Comparison of ENCODE assay signal across 8 mouse cellular contexts in genomic region chr2:76674725-76675427, GRCm38 (mm10). TPM values are rescaled to one million over a fixed set of nuclear protein-coding genes. Genes with fewer than 3 reads are reported as not detected.
A peak's percentile ranks its signal among the peaks of the same experiment; 100 is the strongest.
DNase-seq lines count a peak whose midpoint lies in the region; ATAC-seq lines count a peak whose summit lies in the region.

Gene Plekha3 (plus strand): TSS chr2:76675281.

- DNase-seq in ZHBTc4 (ENCODE audit: low read depth, low spot score), result peak; percentile 87
- peak; percentile 81 for DNase-seq in embryo, embryonic 10 days (ENCODE audit: low spot score)
- DNase-seq in gastrocnemius, postnatal 10 days, result peak; percentile 82
- peak; percentile 85 for DNase-seq in induced T-regulatory cell, adult 2 months (ENCODE audit: low read depth)
- DNase-seq in left cerebral cortex, adult 8-10 months (ENCODE audit: low spot score in 2 of 2), result peak; percentile 63 to 79
- DNase-seq in right cerebral cortex, adult 18-20 months, result peak; percentile 88
- DNase-seq in urinary bladder, adult 2 months (ENCODE audit: low spot score), result peak; percentile 74

- peak; percentile 71 for ATAC-seq in megakaryocyte, adult 5-6 weeks (ENCODE audit: poor library complexity, severe bottlenecking)

RNA-seq across cellular contexts. Expression of gene Plekha3, which starts in this region (rescaled TPM):
- total RNA-seq in gastrocnemius, postnatal 10 days (2021), result 1 to 10 TPM; 7.2 to 8.4 TPM
- total RNA-seq in left cerebral cortex, adult 8-10 months (2022), result 10 to 100 TPM; 39.0 to 43.4 (median 40.7) TPM
- total RNA-seq in megakaryocyte, adult 5-6 weeks (2015), result 29.7 and 33.4 TPM in 2 replicates
- total RNA-seq in megakaryocyte, adult 5-6 weeks (2017), result 16.3 and 20.3 TPM in 2 replicates
- polyA plus RNA-seq in urinary bladder, adult 2 months (2012; rRNA removed), result 33.1 and 41.1 TPM in 2 replicates

Comparison
In these comparisons a context has a peak if more than half of its experiments do, and no peak if none do; other contexts are left out.
1. Peak in every context shown above with its lines: DNase-seq and ATAC-seq.